Mouse (Mus musculus): Measurements from ENCODE around the gene Hpse2. TPM values are rescaled to one million over a fixed set of nuclear protein-coding genes. Genes with fewer than 3 reads are reported as not detected.

The Hpse2 gene
- polyA plus RNA-seq, 1 experiment, result not detected

DNA sequence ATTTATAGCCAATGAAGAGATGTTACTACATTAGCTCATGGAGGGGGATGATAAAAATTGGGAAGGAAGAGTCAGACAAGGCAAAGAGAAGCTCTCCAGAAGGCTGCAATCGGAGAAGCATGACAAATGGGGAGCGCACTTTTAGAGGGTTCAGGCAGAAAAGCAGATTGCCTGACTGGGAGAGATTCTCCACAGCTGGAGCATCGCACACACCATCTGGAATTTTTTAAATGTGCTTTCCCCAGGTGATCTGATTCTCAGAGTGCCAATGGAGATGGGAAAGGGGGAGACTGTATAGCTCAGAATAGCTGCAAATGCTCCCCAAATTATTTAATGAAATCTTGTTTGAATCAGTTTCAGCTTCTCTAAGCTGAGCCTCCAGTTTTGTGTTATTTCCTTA lies 156.4 kb downstream of the Hpse2 start:
- H3K9me3 ChIP-seq (ENCODE audit: control insufficient read depth, low read length), result no peaks in the 10 kb centered on the region
- TF ChIP-seq TAL1 (IDR thresholded peaks at IDR 0.05; ENCODE audit: low read length) (no peak), GATA1 (IDR thresholded peaks at IDR 0.05; ENCODE audit: low read length) (no peak)
- H3K27me3 ChIP-seq (ENCODE audit: control insufficient read depth), result no peaks in the 10 kb centered on the region
- H3K4me1 ChIP-seq (ENCODE audit: control insufficient read depth), result no peaks in the 10 kb centered on the region
- H3K4me3 ChIP-seq (replicated peaks), result no peak overlapping the region
- H3K36me3 ChIP-seq (ENCODE audit: control insufficient read depth), result no peaks in the 10 kb centered on the region

DNA sequence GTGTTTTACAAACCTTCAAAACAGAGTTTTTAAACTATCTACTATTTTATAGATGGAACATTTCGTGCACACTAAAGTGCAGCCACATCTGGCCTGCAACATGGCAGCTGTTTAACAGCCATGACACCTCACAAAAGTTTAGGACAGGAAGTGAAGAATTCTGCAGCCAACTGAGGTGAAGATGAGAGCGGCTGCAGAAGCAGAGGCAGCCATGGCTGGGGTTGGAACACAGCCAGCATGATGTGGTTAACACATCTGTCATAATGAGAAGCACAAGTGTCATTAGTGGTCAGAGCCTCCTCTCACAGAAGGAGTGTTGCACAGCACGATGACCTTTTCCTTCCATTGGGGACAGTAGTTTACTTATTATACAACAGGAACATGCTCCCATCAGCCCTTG lies 194.6 kb downstream of the Hpse2 start:
- no peaks in the 10 kb centered on the region for H3K36me3 ChIP-seq (ENCODE audit: control insufficient read depth)
- no peak overlapping the region for H3K4me3 ChIP-seq (replicated peaks)
- no peaks in the 10 kb centered on the region for H3K9me3 ChIP-seq (ENCODE audit: control insufficient read depth, low read length)
- TF ChIP-seq GATA1 (IDR thresholded peaks at IDR 0.05; ENCODE audit: low read length) (no peak), TAL1 (IDR thresholded peaks at IDR 0.05; ENCODE audit: low read length) (no peak)
- H3K4me1 ChIP-seq (ENCODE audit: control insufficient read depth), result no peaks in the 10 kb centered on the region
- no peaks in the 10 kb centered on the region for H3K27me3 ChIP-seq (ENCODE audit: control insufficient read depth)

GRCm38 (mm10) chr19:43175437-43175965 lies 212.7 kb downstream of the Hpse2 start:
- Histone ChIP-seq H3K36me3 (ENCODE audit: control insufficient read depth) (no peaks in the 10 kb centered on the region), H3K4me3 (replicated peaks) (no peak overlapping the region), H3K4me1 (ENCODE audit: control insufficient read depth) (no peaks in the 10 kb centered on the region), H3K9me3 (ENCODE audit: control insufficient read depth, low read length) (no peaks in the 10 kb centered on the region), H3K27me3 (ENCODE audit: control insufficient read depth) (no peaks in the 10 kb centered on the region)
- TF ChIP-seq TAL1 (IDR thresholded peaks at IDR 0.05; ENCODE audit: low read length), result no peak
- no peak for TF ChIP-seq GATA1 (IDR thresholded peaks at IDR 0.05; ENCODE audit: low read length)

DNA sequence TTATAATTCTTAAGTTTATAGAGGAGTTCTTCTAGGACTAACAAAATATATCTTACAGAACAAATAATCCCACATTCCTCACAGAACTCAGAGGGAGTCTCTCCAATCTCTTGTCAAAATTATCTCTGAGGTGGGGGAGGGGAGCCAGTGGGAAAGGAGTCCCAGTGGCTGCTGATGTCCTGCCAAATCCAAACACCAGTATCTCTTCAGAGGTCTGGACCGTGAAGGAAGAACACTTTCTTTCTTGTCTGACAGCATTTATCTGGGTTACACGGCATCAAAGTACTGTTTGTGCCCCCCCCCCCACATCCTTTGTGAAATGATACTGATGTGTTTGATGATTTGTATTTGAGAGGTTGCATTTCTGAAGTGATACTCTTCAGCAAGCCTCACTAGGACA lies 213.3 kb downstream of the Hpse2 start:
- no peak for TF ChIP-seq TAL1 (IDR thresholded peaks at IDR 0.05; ENCODE audit: low read length)
- no peak for TF ChIP-seq GATA1 (IDR thresholded peaks at IDR 0.05; ENCODE audit: low read length)

DNA sequence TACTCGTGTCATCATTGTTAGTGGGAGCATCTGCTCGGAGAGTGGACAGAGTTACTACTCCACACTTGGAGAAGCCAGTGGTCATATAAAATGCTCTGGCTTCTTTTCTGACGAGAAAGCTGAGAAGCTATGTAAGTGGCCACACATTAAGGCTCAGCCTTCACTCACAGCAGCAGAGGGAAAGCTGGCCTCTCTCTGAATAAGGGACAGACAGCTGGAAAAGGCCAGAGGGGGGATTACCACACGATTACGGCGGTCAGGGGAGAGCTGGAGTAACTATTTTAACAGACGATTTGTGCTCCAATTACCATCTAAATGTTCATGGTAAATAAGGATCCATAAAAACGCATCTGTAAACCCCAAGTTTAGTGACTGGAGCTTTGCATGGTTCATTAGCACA lies 232.1 kb downstream of the Hpse2 start:
- Histone ChIP-seq H3K27me3 (ENCODE audit: control insufficient read depth) (no peaks in the 10 kb centered on the region), H3K4me3 (replicated peaks) (no peak overlapping the region), H3K9me3 (ENCODE audit: control insufficient read depth, low read length) (no peaks in the 10 kb centered on the region), H3K4me1 (ENCODE audit: control insufficient read depth) (no peaks in the 10 kb centered on the region), H3K36me3 (ENCODE audit: control insufficient read depth) (no peaks in the 10 kb centered on the region)
- TF ChIP-seq GATA1 (IDR thresholded peaks at IDR 0.05; ENCODE audit: low read length) (no peak), TAL1 (IDR thresholded peaks at IDR 0.05; ENCODE audit: low read length) (no peak)

More for the DNA sequence above, 213.3 kb downstream of the Hpse2 start:
- Histone ChIP-seq H3K4me3 (replicated peaks) (no peak overlapping the region), H3K36me3 (ENCODE audit: control insufficient read depth) (no peaks in the 10 kb centered on the region), H3K4me1 (ENCODE audit: control insufficient read depth) (no peaks in the 10 kb centered on the region), H3K9me3 (ENCODE audit: control insufficient read depth, low read length) (no peaks in the 10 kb centered on the region), H3K27me3 (ENCODE audit: control insufficient read depth) (no peaks in the 10 kb centered on the region)

- Histone ChIP-seq H3K9me3 (ENCODE audit: control insufficient read depth, low read length) (no peaks in the 10 kb centered on the region), H3K36me3 (ENCODE audit: control insufficient read depth) (no peaks in the 10 kb centered on the region), H3K4me3 (replicated peaks) (no peak overlapping the region), H3K27me3 (ENCODE audit: control insufficient read depth) (no peaks in the 10 kb centered on the region), H3K4me1 (ENCODE audit: control insufficient read depth) (no peaks in the 10 kb centered on the region)
- TF ChIP-seq TAL1 (IDR thresholded peaks at IDR 0.05; ENCODE audit: low read length) (no peak), GATA1 (IDR thresholded peaks at IDR 0.05; ENCODE audit: low read length) (no peak)
Observed at GRCm38 (mm10) chr19:43155582-43155981, 232.6 kb downstream of the Hpse2 start.

DNA sequence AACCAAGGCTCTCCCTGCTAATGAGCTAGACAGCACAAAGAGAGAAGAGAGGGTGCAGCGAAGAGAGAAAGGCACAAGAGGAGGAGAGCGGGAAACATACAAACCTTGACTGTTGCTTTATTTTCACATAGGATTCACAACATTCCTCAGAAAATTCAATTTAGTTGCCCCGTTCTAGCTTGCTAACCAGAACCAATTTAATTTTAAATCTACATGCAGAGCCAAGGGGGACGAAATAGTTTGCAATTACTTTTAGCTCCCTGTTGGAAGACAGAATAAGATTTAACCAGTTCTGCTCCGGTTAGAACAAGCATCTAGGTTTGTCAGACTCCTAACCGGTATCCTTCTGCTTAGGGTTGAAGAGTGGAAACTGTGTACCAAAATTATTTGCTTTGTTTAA lies 240.3 kb downstream of the Hpse2 start:
- Histone ChIP-seq H3K36me3 (ENCODE audit: control insufficient read depth) (no peaks in the 10 kb centered on the region), H3K9me3 (ENCODE audit: control insufficient read depth, low read length) (no peaks in the 10 kb centered on the region), H3K27me3 (ENCODE audit: control insufficient read depth) (no peaks in the 10 kb centered on the region), H3K4me3 (replicated peaks) (no peak overlapping the region), H3K4me1 (ENCODE audit: control insufficient read depth) (no peaks in the 10 kb centered on the region)
- TF ChIP-seq TAL1 (IDR thresholded peaks at IDR 0.05; ENCODE audit: low read length) (no peak), GATA1 (IDR thresholded peaks at IDR 0.05; ENCODE audit: low read length) (no peak)

GRCm38 (mm10) chr19:43146820-43147219 lies 241.3 kb downstream of the Hpse2 start:
- Histone ChIP-seq H3K4me1 (ENCODE audit: control insufficient read depth) (no peaks in the 10 kb centered on the region), H3K9me3 (ENCODE audit: control insufficient read depth, low read length) (no peaks in the 10 kb centered on the region), H3K27me3 (ENCODE audit: control insufficient read depth) (no peaks in the 10 kb centered on the region), H3K36me3 (ENCODE audit: control insufficient read depth) (no peaks in the 10 kb centered on the region), H3K4me3 (replicated peaks) (no peak overlapping the region)
- TF ChIP-seq TAL1 (IDR thresholded peaks at IDR 0.05; ENCODE audit: low read length), result no peak
- TF ChIP-seq GATA1 (IDR thresholded peaks at IDR 0.05; ENCODE audit: low read length), result no peak

- Histone ChIP-seq H3K9me3 (ENCODE audit: control insufficient read depth, low read length) (no peaks in the 10 kb centered on the region), H3K4me3 (replicated peaks) (no peak overlapping the region), H3K36me3 (ENCODE audit: control insufficient read depth) (no peaks in the 10 kb centered on the region), H3K27me3 (ENCODE audit: control insufficient read depth) (no peaks in the 10 kb centered on the region), H3K4me1 (ENCODE audit: control insufficient read depth) (no peaks in the 10 kb centered on the region)
- TF ChIP-seq TAL1 (IDR thresholded peaks at IDR 0.05; ENCODE audit: low read length), result no peak
- TF ChIP-seq GATA1 (IDR thresholded peaks at IDR 0.05; ENCODE audit: low read length), result no peak
Observed at GRCm38 (mm10) chr19:43141646-43142045, 246.5 kb downstream of the Hpse2 start.

GRCm38 (mm10) chr19:43109796-43110195 lies 278.4 kb downstream of the Hpse2 start:
- Histone ChIP-seq H3K36me3 (ENCODE audit: control insufficient read depth) (no peaks in the 10 kb centered on the region), H3K4me1 (ENCODE audit: control insufficient read depth) (no peaks in the 10 kb centered on the region), H3K9me3 (ENCODE audit: control insufficient read depth, low read length) (no peaks in the 10 kb centered on the region; the same call in none of the 2 replicates), H3K27me3 (ENCODE audit: control insufficient read depth) (no peaks in the 10 kb centered on the region), H3K4me3 (replicated peaks) (no peak overlapping the region)
- TF ChIP-seq GATA1 (IDR thresholded peaks at IDR 0.05; ENCODE audit: low read length) (no peak), TAL1 (IDR thresholded peaks at IDR 0.05; ENCODE audit: low read length) (no peak)
